Mouse (Mus musculus): ENCODE results near the gene Fam131c.
A peak's percentile ranks its signal among the peaks of the same experiment; 100 is the strongest.

Fam131c gene

GRCm38 (mm10) chr4:141408577-141408976 is 40.6 kb downstream of the Fam131c start:
- ATAC-seq (ENCODE audit: low TSS enrichment): no peak

GRCm38 (mm10) chr4:141411430-141411992 is 43.5 kb downstream of the Fam131c start:
- ATAC-seq (ENCODE audit: low TSS enrichment): no peak

GRCm38 (mm10) chr4:141415924-141416323 is 47.9 kb downstream of the Fam131c start, which contains the start of gene Clcnkb:
TSS of gene Clcnkb (minus strand) at chr4:141416014.
- no peak for ATAC-seq (ENCODE audit: low TSS enrichment)

- ATAC-seq (ENCODE audit: low TSS enrichment): peak; percentile 45; the same call in 1 of the 2 replicates
Observed at GRCm38 (mm10) chr4:141419398-141420191, 51.6 kb downstream of the Fam131c start.

GRCm38 (mm10) chr4:141420192-141420829 is 52.3 kb downstream of the Fam131c start, which contains the start of gene Hspb7:
TSS of gene Hspb7 (plus strand) at chr4:141420779.
- no peak for ATAC-seq (ENCODE audit: low TSS enrichment)

GRCm38 (mm10) chr4:141420886-141421285 is 52.9 kb downstream of the Fam131c start:
- no peak for ATAC-seq (ENCODE audit: low TSS enrichment)

- ATAC-seq (ENCODE audit: low TSS enrichment): no peak
Observed at GRCm38 (mm10) chr4:141421423-141421822, 53.4 kb downstream of the Fam131c start.

GRCm38 (mm10) chr4:141422841-141423240 is 54.8 kb downstream of the Fam131c start:
- no peak for ATAC-seq (ENCODE audit: low TSS enrichment)

- no peak for ATAC-seq (ENCODE audit: low TSS enrichment)
Observed at GRCm38 (mm10) chr4:141423288-141423687, 55.3 kb downstream of the Fam131c start.

- ATAC-seq (ENCODE audit: low TSS enrichment): no peak
Observed at GRCm38 (mm10) chr4:141423691-141424431, 55.8 kb downstream of the Fam131c start.

- peak; percentile 92 for ATAC-seq (ENCODE audit: low TSS enrichment)
Observed at GRCm38 (mm10) chr4:141425484-141426479, 57.8 kb downstream of the Fam131c start.

- no peak for ATAC-seq (ENCODE audit: low TSS enrichment)
Observed at GRCm38 (mm10) chr4:141426796-141427745, 59.1 kb downstream of the Fam131c start.

- ATAC-seq (ENCODE audit: low TSS enrichment): no peak
Observed at GRCm38 (mm10) chr4:141427921-141428320, 59.9 kb downstream of the Fam131c start.

- ATAC-seq (ENCODE audit: low TSS enrichment): no peak
Observed at GRCm38 (mm10) chr4:141429381-141429780, 61.4 kb downstream of the Fam131c start.

GRCm38 (mm10) chr4:141429847-141430246 is 61.8 kb downstream of the Fam131c start:
- no peak for ATAC-seq (ENCODE audit: low TSS enrichment)

GRCm38 (mm10) chr4:141430997-141431396 is 63.0 kb downstream of the Fam131c start:
- no peak for ATAC-seq (ENCODE audit: low TSS enrichment)

GRCm38 (mm10) chr4:141432666-141433065 is 64.6 kb downstream of the Fam131c start:
- ATAC-seq (ENCODE audit: low TSS enrichment): no peak

- ATAC-seq (ENCODE audit: low TSS enrichment): no peak
Observed at GRCm38 (mm10) chr4:141433191-141433590, 65.2 kb downstream of the Fam131c start.

Measured in frontal cortex, adult (tissue).